ENCODE assay signal across 14 mouse cellular contexts in genomic region chr10:41958677-41959274, GRCm38 (mm10). TPM values are rescaled to one million over a fixed set of nuclear protein-coding genes. Genes with fewer than 3 reads are reported as not detected.
"Had no signal": no experiment of that assay in that cellular context is flagged by ENCODE, and none has a peak within 500 bp of the region (broad histone marks: within the 10 kb centered on the region; RNA-seq: fewer than 3 reads in every experiment).

No protein-coding gene starts in this region.

- H3K4me2 ChIP-seq: liver, embryonic 13.5 days; midbrain, embryonic 11.5 days had no signal

- H3K27me3 ChIP-seq: liver, embryonic 13.5 days had no signal

- H3K9ac ChIP-seq: liver, embryonic 13.5 days had no signal

- H3K9me3 ChIP-seq: liver, embryonic 13.5 days had no signal

- H3K4me3 ChIP-seq: left cerebral cortex, adult 2 months; liver, embryonic 13.5 days had no signal

- H3K4me1 ChIP-seq: liver, embryonic 13.5 days had no signal

- DNase-seq: kidney, adult 9 months; kidney, postnatal 14 days; kidney, postnatal 4 days; layer of hippocampus, postnatal 36 days; liver, embryonic 13.5 days; lung, adult 2 months; lung, postnatal 14 days; lung, postnatal 4 days; midbrain, embryonic 14.5 days; retina, postnatal 1 day; right cerebral cortex, postnatal 25 days had no signal

- H3K27ac ChIP-seq: left cerebral cortex, adult 2 months; liver, embryonic 13.5 days had no signal

- H3K36me3 ChIP-seq: liver, embryonic 13.5 days had no signal

RNA-seq across cellular contexts. Expression of gene Armc2, which starts 59.5 kb away (rescaled TPM):
- polyA plus RNA-seq: liver, adult 2 months had no signal
